Mouse (Mus musculus) cerebellum, postnatal 36 days (tissue): ENCODE measurements around the gene Wnk1.

ENCODE experiments used
- DNase-seq, 2 experiments: peaks; one replicate each; pipeline ENCODE4 v3.0.0; 2021 to 2022; ENCODE audit warnings: mixed read lengths in 2 of 2

Wnk1 gene

GRCm38 (mm10) chr6:120039668-120040556 is 1.4 kb upstream of the Wnk1 start:
- DNase-seq: peak; percentile 68 to 69

- peak in 1 of 2 experiments; percentile 13 for DNase-seq
Observed at GRCm38 (mm10) chr6:120039256-120039563, 738 bp upstream of the Wnk1 start.

- DNase-seq: peak; percentile 43 to 67
Observed at GRCm38 (mm10) chr6:120037636-120038365, 671 bp downstream of the Wnk1 start.

- peak; percentile 40 to 43 for DNase-seq
Observed at GRCm38 (mm10) chr6:120037004-120037635, 1.4 kb downstream of the Wnk1 start.

GRCm38 (mm10) chr6:120024577-120024976 is 13.9 kb downstream of the Wnk1 start:
- no peak for DNase-seq

- no peak for DNase-seq
Observed at GRCm38 (mm10) chr6:120023746-120024145, 14.7 kb downstream of the Wnk1 start.

- DNase-seq: peak in 1 of 2 experiments; percentile 11
Observed at GRCm38 (mm10) chr6:120022042-120022441, 16.4 kb downstream of the Wnk1 start.

GRCm38 (mm10) chr6:120019697-120020096 is 18.8 kb downstream of the Wnk1 start:
- DNase-seq: no peak

- DNase-seq: no peak
Observed at GRCm38 (mm10) chr6:120013125-120013524, 25.3 kb downstream of the Wnk1 start.

- DNase-seq: no peak
Observed at GRCm38 (mm10) chr6:120011440-120011839, 27.0 kb downstream of the Wnk1 start.

- no peak for DNase-seq
Observed at GRCm38 (mm10) chr6:120011001-120011400, 27.5 kb downstream of the Wnk1 start.

- no peak for DNase-seq
Observed at GRCm38 (mm10) chr6:120010535-120010934, 27.9 kb downstream of the Wnk1 start.

- no peak for DNase-seq
Observed at GRCm38 (mm10) chr6:120001718-120002117, 36.8 kb downstream of the Wnk1 start.

GRCm38 (mm10) chr6:119996480-119996879 is 42.0 kb downstream of the Wnk1 start:
- no peak for DNase-seq

GRCm38 (mm10) chr6:119924235-119925005 is 114.1 kb downstream of the Wnk1 start:
- peak; percentile 28 to 45 for DNase-seq

GRCm38 (mm10) chr6:119922544-119922943 is 115.9 kb downstream of the Wnk1 start:
- no peak for DNase-seq

GRCm38 (mm10) chr6:119922136-119922535 is 116.3 kb downstream of the Wnk1 start:
- no peak for DNase-seq

GRCm38 (mm10) chr6:119918561-119919181 is 119.8 kb downstream of the Wnk1 start:
- peak; percentile 68 to 76 for DNase-seq

GRCm38 (mm10) chr6:119915710-119916109 is 122.8 kb downstream of the Wnk1 start:
- DNase-seq: no peak

GRCm38 (mm10) chr6:119912046-119912445 is 126.4 kb downstream of the Wnk1 start:
- no peak for DNase-seq

GRCm38 (mm10) chr6:119905461-119905860 is 133.0 kb downstream of the Wnk1 start:
- no peak for DNase-seq
